Mouse (Mus musculus) C3H10T1/2 (cell line): ENCODE results near the gene Ralgps2. TPM values are rescaled to one million over a fixed set of nuclear protein-coding genes. Genes with fewer than 3 reads are reported as not detected.

Source experiments
- polyA plus RNA-seq, 2 experiments: library from polyadenylated mRNA; unstranded; fragments of >200 nt; fragmentation: generic; extraction: Trizol; gene quantifications; one replicate each; pipeline ENCODE4 v1.2.1; 2012; ENCODE audit warnings: missing spikeins in 2 of 2

Gene Ralgps2
- polyA plus RNA-seq: 1 to 10 TPM; 2.2 to 6.0 TPM

GRCm38 (mm10) chr1:156939251-156940141 lies at the start of gene Ralgps2:
Gene Ralgps2 (minus strand): TSS chr1:156939626.

DNA sequence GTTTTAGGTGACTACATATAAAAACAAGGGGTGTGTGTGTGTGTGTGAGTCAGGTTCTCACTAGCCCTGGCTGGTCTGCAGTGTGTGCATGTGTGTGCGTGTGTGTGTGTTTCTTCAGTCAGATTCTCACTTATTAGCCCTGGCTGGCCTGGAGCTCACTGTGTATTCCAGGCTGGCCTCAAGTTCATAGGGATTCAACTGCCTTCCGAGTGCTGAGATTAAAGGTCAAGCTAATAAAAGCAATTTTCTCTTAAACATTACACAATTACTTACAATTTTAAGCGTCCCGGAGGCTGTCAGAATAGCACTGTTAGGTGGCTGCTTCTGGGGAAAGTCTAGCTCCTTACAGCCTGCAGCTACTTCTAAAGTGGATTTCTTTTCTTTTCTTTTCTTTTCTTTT lies 101.2 kb downstream of the Ralgps2 start, which contains the start of gene Angptl1:
TSS of gene Angptl1 (plus strand) at position 386 of the 400 bp plus-strand sequence.

Other genes starting within 250 kb of the Ralgps2 start
- gene Fam20b, start 220.5 kb downstream of the Ralgps2 start, polyA plus RNA-seq: 10 to 100 TPM in 1 of 2 experiments, 1 to 10 TPM in 1; 5.1 to 18.8 TPM
- gene Angptl1, start 101.1 kb downstream of the Ralgps2 start, polyA plus RNA-seq: under 1 TPM in 1 of 2 experiments, not detected in 1; 0.27 TPM
- gene Tex35, start 169.1 kb upstream of the Ralgps2 start, polyA plus RNA-seq: under 1 TPM; 0.05 to 0.12 TPM